Comparison of ENCODE assay signal across 9 mouse cellular contexts in the genomic region with DNA sequence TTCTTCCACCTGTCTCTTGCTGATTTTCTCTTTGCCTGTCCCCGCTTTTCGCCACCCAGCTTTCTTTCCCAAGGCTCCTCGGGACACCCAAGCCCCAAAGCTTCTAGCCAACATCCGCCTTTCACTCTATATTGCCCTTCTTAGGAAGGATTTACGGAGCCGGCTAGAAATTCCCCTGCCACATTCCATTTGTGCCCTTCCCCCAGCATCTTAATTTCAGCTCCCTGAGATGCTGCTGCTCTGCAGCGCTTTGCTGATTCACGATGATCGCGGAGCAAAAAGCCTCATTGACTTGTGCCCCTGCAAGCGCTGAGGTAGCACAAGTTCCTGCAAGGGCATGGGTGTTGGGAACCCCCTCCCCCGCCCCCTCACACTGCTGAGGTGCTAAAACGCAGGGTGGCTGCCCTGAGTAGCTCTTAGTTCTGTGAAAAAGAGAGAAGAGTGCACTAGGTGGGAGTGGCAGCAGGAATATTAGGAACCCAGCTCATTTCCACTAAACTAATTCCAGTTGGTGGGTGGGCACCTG. TPM values are rescaled to one million over a fixed set of nuclear protein-coding genes. Genes with fewer than 3 reads are reported as not detected.
DNase-seq lines count a peak whose midpoint lies in the region; ATAC-seq and TF ChIP-seq lines count a peak whose summit lies in the region.
"Had no signal": no experiment of that assay in that cellular context is flagged by ENCODE, and none has a peak within 500 bp of the region (broad histone marks: within the 10 kb centered on the region; RNA-seq: fewer than 3 reads in every experiment).

No protein-coding gene starts in this region.

- no peaks in the 10 kb centered on the region for H3K36me3 ChIP-seq in intestine, embryonic 14.5 days (ENCODE audit: control insufficient read depth, insufficient read depth, low read length)
- H3K36me3 ChIP-seq in intestine, postnatal 0 days (ENCODE audit: control insufficient read depth, insufficient read depth), result no peaks in the 10 kb centered on the region
- H3K36me3 ChIP-seq in hindbrain, embryonic 11.5 days (ENCODE audit: control insufficient read depth, insufficient read depth, low read length), result no peaks in the 10 kb centered on the region
- no peaks in the 10 kb centered on the region for H3K36me3 ChIP-seq in neural tube, embryonic 13.5 days

- no peak overlapping the region for H3K4me3 ChIP-seq in intestine, embryonic 14.5 days (ENCODE audit: low read depth, low read length)
- no peak overlapping the region for H3K4me3 ChIP-seq in intestine, postnatal 0 days (ENCODE audit: low read depth, low read length)
- no peak overlapping the region for H3K4me3 ChIP-seq in hindbrain, embryonic 11.5 days (ENCODE audit: low read depth, low read length)
- peak overlapping the region; percentile 17 for H3K4me3 ChIP-seq in neural tube, embryonic 13.5 days

- H3K9ac ChIP-seq in intestine, embryonic 14.5 days (ENCODE audit: low read length), result no peak overlapping the region
- no peak overlapping the region for H3K9ac ChIP-seq in intestine, postnatal 0 days (ENCODE audit: low read depth, low read length)
- H3K9ac ChIP-seq in hindbrain, embryonic 11.5 days (ENCODE audit: low read depth, low read length), result no peak overlapping the region
- no peak overlapping the region for H3K9ac ChIP-seq in neural tube, embryonic 13.5 days

- no peak for TF ChIP-seq CTCF in intestine, postnatal 0 days (IDR thresholded peaks at IDR 0.05; ENCODE audit: low read depth)

- no peaks in the 10 kb centered on the region for H3K4me1 ChIP-seq in intestine, embryonic 14.5 days (replicated peaks; ENCODE audit: control insufficient read depth, insufficient read depth, low read length)
- H3K4me1 ChIP-seq in intestine, postnatal 0 days (replicated peaks; ENCODE audit: control insufficient read depth, insufficient read depth, low read length), result no peaks in the 10 kb centered on the region
- H3K4me1 ChIP-seq in hindbrain, embryonic 11.5 days (replicated peaks; ENCODE audit: control insufficient read depth, insufficient read depth, low read length), result no peaks in the 10 kb centered on the region
- H3K4me1 ChIP-seq in neural tube, embryonic 13.5 days (replicated peaks), result peaks cover 6% of the 10 kb centered on the region; the same call in 1 of the 2 replicates

- 0 out of 2 replicates have a peak overlapping the region, but pooled peaks have one; percentile 8 for H3K4me2 ChIP-seq in intestine, embryonic 14.5 days (ENCODE audit: low read length)
- no peak overlapping the region for H3K4me2 ChIP-seq in intestine, postnatal 0 days (replicated peaks; ENCODE audit: low read depth)
- H3K4me2 ChIP-seq in hindbrain, embryonic 11.5 days (replicated peaks; ENCODE audit: low read depth, low read length), result no peak overlapping the region
- peak overlapping the region; percentile 45 for H3K4me2 ChIP-seq in neural tube, embryonic 13.5 days

- H3K9me3 ChIP-seq in intestine, embryonic 14.5 days (ENCODE audit: control insufficient read depth, low read length), result no peaks in the 10 kb centered on the region
- H3K9me3 ChIP-seq in intestine, postnatal 0 days (ENCODE audit: control insufficient read depth), result no peaks in the 10 kb centered on the region
- no peaks in the 10 kb centered on the region for H3K9me3 ChIP-seq in hindbrain, embryonic 11.5 days (ENCODE audit: control insufficient read depth, low read length)
- no peaks in the 10 kb centered on the region for H3K9me3 ChIP-seq in neural tube, embryonic 13.5 days

- no peak for ATAC-seq in intestine, embryonic 14.5 days (replicated peaks; ENCODE audit: low FRiP score, low TSS enrichment, low read depth)
- no peak for ATAC-seq in intestine, postnatal 0 days
- no peak for ATAC-seq in hindbrain, embryonic 11.5 days (ENCODE audit: low FRiP score)
- no peak for ATAC-seq in neural tube, embryonic 13.5 days (ENCODE audit: low read depth)
- ATAC-seq in megakaryocyte progenitor cell, adult 5-6 weeks (replicated peaks; ENCODE audit: poor library complexity), result no peak

- peak; percentile 50 for DNase-seq in intestine, embryonic 14.5 days (ENCODE audit: low spot score)
- DNase-seq in embryo, embryonic 10.5 days (ENCODE audit: low spot score), result peak; percentile 29
- DNase-seq in hindbrain, embryonic 11.5 days (ENCODE audit: low spot score), result peak; percentile 16
- no peak for DNase-seq in thymus, postnatal 25 days
- no peak for DNase-seq in layer of hippocampus, adult 9-10 months (ENCODE audit: low spot score)

- 13% methylated on average over 13 of the region's 13 CpGs for WGBS in intestine, embryonic 14.5 days
- 11% methylated on average over 13 of the region's 13 CpGs for WGBS in intestine, postnatal 0 days
- WGBS in hindbrain, embryonic 11.5 days, result 10% methylated on average over 13 of the region's 13 CpGs
- 10% methylated on average over 13 of the region's 13 CpGs for WGBS in neural tube, embryonic 13.5 days

- peaks cover 34% of the 10 kb centered on the region for H3K27me3 ChIP-seq in intestine, embryonic 14.5 days (replicated peaks; ENCODE audit: control insufficient read depth, insufficient read depth, low read length)
- H3K27me3 ChIP-seq in intestine, postnatal 0 days (replicated peaks; ENCODE audit: control insufficient read depth, insufficient read depth, low read length), result peaks cover 21% of the 10 kb centered on the region; the same call in 1 of the 2 replicates
- peaks cover 20% of the 10 kb centered on the region for H3K27me3 ChIP-seq in hindbrain, embryonic 11.5 days (ENCODE audit: control insufficient read depth, insufficient read depth, low read length)
- H3K27me3 ChIP-seq in neural tube, embryonic 13.5 days, result peaks cover 34% of the 10 kb centered on the region

- no peak overlapping the region for H3K27ac ChIP-seq in intestine, embryonic 14.5 days (ENCODE audit: low read depth)
- no peak overlapping the region for H3K27ac ChIP-seq in intestine, postnatal 0 days (ENCODE audit: low read depth, low read length)
- no peak overlapping the region for H3K27ac ChIP-seq in hindbrain, embryonic 11.5 days (ENCODE audit: low read depth, low read length)
- no peak overlapping the region for H3K27ac ChIP-seq in neural tube, embryonic 13.5 days (replicated peaks)

RNA-seq across cellular contexts. Expression of gene Gm15155, which starts 1.2 kb away (rescaled TPM):
- polyA plus RNA-seq in intestine, embryonic 14.5 days (2014; fragmentation: Nextera tagmentation; extraction: Ambion mirVana), result not detected in 2 replicates
- polyA plus RNA-seq in intestine, postnatal 0 days (2015; fragmentation: Nextera tagmentation; extraction: Ambion mirVana), result not detected in 2 replicates
- polyA plus RNA-seq in hindbrain, embryonic 11.5 days (2014; fragmentation: Nextera tagmentation; extraction: Ambion mirVana), result not detected in 2 replicates
- 0.88 TPM in 1 of 2 replicates, not detected in the other for polyA plus RNA-seq in neural tube, embryonic 13.5 days (2015; fragmentation: Nextera tagmentation; extraction: Ambion mirVana)
- total RNA-seq in megakaryocyte progenitor cell, adult 5-6 weeks (2015), result not detected in 2 replicates
- total RNA-seq in megakaryocyte progenitor cell, adult 5-6 weeks (2017), result not detected in 2 replicates
- total RNA-seq: liver, adult 2 months had no signal
- polyA plus RNA-seq: liver, adult 2 months had no signal

RNA-seq across cellular contexts. Expression of gene Ptchd1, which starts 2.1 kb away (rescaled TPM):
- polyA plus RNA-seq in intestine, embryonic 14.5 days (2014; fragmentation: Nextera tagmentation; extraction: Ambion mirVana), result 1.1 TPM in 2 replicates
- 0.56 and 0.82 TPM in 2 replicates for polyA plus RNA-seq in intestine, postnatal 0 days (2015; fragmentation: Nextera tagmentation; extraction: Ambion mirVana)
- polyA plus RNA-seq in hindbrain, embryonic 11.5 days (2014; fragmentation: Nextera tagmentation; extraction: Ambion mirVana), result 1.0 and 1.6 TPM in 2 replicates
- 5.7 and 6.9 TPM in 2 replicates for polyA plus RNA-seq in neural tube, embryonic 13.5 days (2015; fragmentation: Nextera tagmentation; extraction: Ambion mirVana)
- not detected in 2 replicates for total RNA-seq in megakaryocyte progenitor cell, adult 5-6 weeks (2015)
- 0.21 TPM in 1 of 2 replicates, not detected in the other for total RNA-seq in megakaryocyte progenitor cell, adult 5-6 weeks (2017)
- total RNA-seq: liver, adult 2 months had no signal
- polyA plus RNA-seq: liver, adult 2 months had no signal

Comparison
In these comparisons a context has a peak if more than half of its experiments do, and no peak if none do; other contexts are left out.
1. H3K4me2 ChIP-seq: peak in intestine, embryonic 14.5 days (single experiment) and neural tube, embryonic 13.5 days (single experiment); none in intestine, postnatal 0 days (single experiment) and hindbrain, embryonic 11.5 days (single experiment).
2. DNase-seq: peak in intestine, embryonic 14.5 days (single experiment), embryo, embryonic 10.5 days (single experiment) and hindbrain, embryonic 11.5 days (single experiment); none in thymus, postnatal 25 days (single experiment) and layer of hippocampus, adult 9-10 months (single experiment).